Mouse (Mus musculus): ENCODE measurements around the gene Mroh7. TPM values are rescaled to one million over a fixed set of nuclear protein-coding genes. Genes with fewer than 3 reads are reported as not detected.

The Mroh7 gene
- 1.0 and 3.9 TPM in 2 replicates for polyA plus RNA-seq (2012; rRNA removed; ENCODE audit: low replicate concordance)

GRCm38 (mm10) chr4:106730814-106731213 is at the start of gene Mroh7:
Gene Mroh7, minus strand, starts transcription at chr4:106730925.

GRCm38 (mm10) chr4:106733636-106734035 is 2.9 kb upstream of the Mroh7 start, which contains the start of gene Fam151a:
Gene Fam151a, plus strand, starts transcription at chr4:106733889.

GRCm38 (mm10) chr4:106678442-106679118 is 52.1 kb downstream of the Mroh7 start, which contains the start of gene Ttc4:
Gene Ttc4, minus strand, starts transcription at chr4:106678944.

GRCm38 (mm10) chr4:106650833-106651527 is 79.7 kb downstream of the Mroh7 start, which contains the start of gene Pars2:
Gene Pars2, plus strand, starts transcription at chr4:106651069.

Other genes starting within 250 kb of the Mroh7 start
- gene Bsnd, start 238.6 kb downstream of the Mroh7 start, polyA plus RNA-seq (2012; rRNA removed; ENCODE audit: low replicate concordance), result 0.06 TPM in 1 of 2 replicates, not detected in the other
- 48.7 and 70.3 TPM in 2 replicates for gene Dhcr24, start 169.9 kb downstream of the Mroh7 start, polyA plus RNA-seq (2012; rRNA removed; ENCODE audit: low replicate concordance)
- not detected in 2 replicates for gene Lexm, start 113.7 kb downstream of the Mroh7 start, polyA plus RNA-seq (2012; rRNA removed; ENCODE audit: low replicate concordance)
- 1.8 TPM in 1 of 2 replicates, not detected in the other for gene Ttc22, start 108.5 kb downstream of the Mroh7 start, polyA plus RNA-seq (2012; rRNA removed; ENCODE audit: low replicate concordance)
- 10.8 and 17.0 TPM in 2 replicates for gene Pars2, start 79.9 kb downstream of the Mroh7 start, polyA plus RNA-seq (2012; rRNA removed; ENCODE audit: low replicate concordance)
- 53.7 and 81.7 TPM in 2 replicates for gene Ttc4, start 52.0 kb downstream of the Mroh7 start, polyA plus RNA-seq (2012; rRNA removed; ENCODE audit: low replicate concordance)
- gene Fam151a, start 3.0 kb upstream of the Mroh7 start, polyA plus RNA-seq (2012; rRNA removed; ENCODE audit: low replicate concordance), result 0.27 and 1.5 TPM in 2 replicates
- 13.6 and 15.7 TPM in 2 replicates for gene Acot11, start 74.1 kb upstream of the Mroh7 start, polyA plus RNA-seq (2012; rRNA removed; ENCODE audit: low replicate concordance)
- 36.8 and 73.7 TPM in 2 replicates for gene Ssbp3, start 179.8 kb upstream of the Mroh7 start, polyA plus RNA-seq (2012; rRNA removed; ENCODE audit: low replicate concordance)

Measured in subcutaneous adipose tissue, adult 2 months (tissue).